Mouse (Mus musculus): ENCODE measurements around the gene Ints14. TPM values are rescaled to one million over a fixed set of nuclear protein-coding genes. Genes with fewer than 3 reads are reported as not detected.
"Not testable (repeated sequence)": the region's sequence is repeated elsewhere in the genome, so short reads cannot be mapped to it uniquely, and the experiment has no call there.

The Ints14 gene
- polyA plus RNA-seq, 1 experiment from 2014 or later: 55.8 TPM

GRCm38 (mm10) chr9:65020991-65021886 lies 60.5 kb downstream of the Ints14 start, which contains the start of gene Hacd3:
Gene Hacd3, minus strand, starts transcription at chr9:65021693.
- WGBS: under 1% methylated on average over 73 of the region's 81 CpGs
- no peaks in the 10 kb centered on the region for H3K27me3 ChIP-seq (ENCODE audit: control insufficient read depth, insufficient read depth, low read depth, low read length)
- H3K4me1 ChIP-seq (replicated peaks; ENCODE audit: control insufficient read depth, insufficient read depth, low read length): peaks cover 34% of the 10 kb centered on the region
- H3K36me3 ChIP-seq (ENCODE audit: control insufficient read depth, insufficient read depth, low read length): no peaks in the 10 kb centered on the region
- ATAC-seq (ENCODE audit: low read depth): peak; percentile 96
- H3K4me3 ChIP-seq (ENCODE audit: low read length): peak within 1 kb of the TSS; percentile 97
- peak within 1 kb of the TSS; percentile 95 for H3K9ac ChIP-seq (ENCODE audit: low read length)
- peak within 1 kb of the TSS; percentile 79 for H3K4me2 ChIP-seq (ENCODE audit: low read depth, low read length)
- H3K27ac ChIP-seq (ENCODE audit: low read length): peak within 1 kb of the TSS; percentile 70
- H3K9me3 ChIP-seq (ENCODE audit: control insufficient read depth, low read length): no peaks in the 10 kb centered on the region

DNA sequence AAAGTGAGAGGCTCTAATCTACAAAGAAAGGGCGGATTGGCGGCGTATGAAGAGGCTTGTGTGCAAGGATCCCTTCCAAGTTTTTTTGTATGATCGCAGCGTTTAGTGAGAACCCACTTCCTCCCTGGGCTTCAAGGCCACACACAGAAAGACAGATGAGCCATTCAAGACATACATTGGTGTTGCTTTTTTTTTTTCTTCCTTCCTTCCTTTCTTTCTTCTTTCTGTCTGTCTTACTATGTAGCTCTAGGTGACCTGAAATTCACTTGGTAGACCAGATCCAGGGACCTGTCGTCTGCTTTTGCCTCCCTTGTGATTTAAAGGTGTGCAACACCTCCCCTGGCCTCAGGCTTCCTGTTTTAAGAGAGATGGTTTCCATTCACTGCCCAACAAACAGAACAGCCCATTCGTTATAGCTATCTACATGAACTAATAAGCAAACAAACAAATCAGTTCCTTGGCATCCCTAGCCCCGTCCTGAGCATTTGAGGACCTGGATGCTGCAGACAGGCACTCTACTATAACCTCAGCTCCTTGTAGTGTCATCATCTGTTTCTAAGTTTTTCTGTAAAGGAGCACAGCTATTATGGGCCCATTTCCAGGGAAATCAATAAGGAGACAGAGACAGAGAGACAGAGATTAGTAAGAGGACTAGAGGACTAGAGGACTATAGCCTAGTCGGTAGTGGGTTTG lies 61.3 kb downstream of the Ints14 start:
- WGBS: 14% methylated on average over 9 of the region's 9 CpGs
- no peak for ATAC-seq (ENCODE audit: low read depth)
- Histone ChIP-seq H3K27me3 (ENCODE audit: control insufficient read depth, insufficient read depth, low read depth, low read length) (no peaks in the 10 kb centered on the region), H3K4me1 (replicated peaks; ENCODE audit: control insufficient read depth, insufficient read depth, low read length) (peaks cover 27% of the 10 kb centered on the region), H3K4me2 (ENCODE audit: low read depth, low read length) (peak overlapping the region; percentile 79), H3K9me3 (ENCODE audit: control insufficient read depth, low read length) (no peaks in the 10 kb centered on the region), H3K27ac (ENCODE audit: low read length) (peak overlapping the region; percentile 58), H3K9ac (ENCODE audit: low read length) (peak overlapping the region; percentile 95), H3K36me3 (ENCODE audit: control insufficient read depth, insufficient read depth, low read length) (no peaks in the 10 kb centered on the region), H3K4me3 (ENCODE audit: low read length) (peak overlapping the region; percentile 97)

DNA sequence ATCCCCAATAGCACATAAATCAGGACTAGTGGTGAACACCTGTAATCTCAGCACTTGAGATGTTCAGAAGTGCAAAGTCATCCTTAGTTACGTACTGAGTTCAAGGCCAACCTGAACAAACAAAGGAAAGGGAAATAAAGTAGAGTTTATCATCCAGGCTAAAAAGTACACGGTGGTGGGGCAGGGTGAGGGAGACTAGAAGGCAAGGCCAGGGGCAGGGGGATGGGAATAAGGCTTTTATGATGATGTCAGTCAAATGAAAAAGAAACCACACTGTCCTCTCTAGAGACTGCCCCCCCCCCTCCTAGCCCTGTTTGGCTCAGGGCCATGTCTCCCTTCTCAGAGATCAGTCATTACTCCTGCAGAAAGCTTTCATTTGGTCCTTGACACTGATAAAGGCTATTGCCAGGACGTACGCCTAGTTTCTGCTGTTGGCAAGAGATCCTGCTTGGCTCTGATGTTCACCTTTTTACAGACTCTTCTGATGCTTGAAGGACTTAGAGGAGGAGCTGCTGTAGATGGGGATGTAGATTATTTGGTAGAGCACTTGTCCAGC lies 62.0 kb downstream of the Ints14 start:
- ATAC-seq (ENCODE audit: low read depth): no peak
- H3K36me3 ChIP-seq (ENCODE audit: control insufficient read depth, insufficient read depth, low read length): no peaks in the 10 kb centered on the region
- H3K9me3 ChIP-seq (ENCODE audit: control insufficient read depth, low read length): no peaks in the 10 kb centered on the region
- 30% methylated on average over 4 of the region's 4 CpGs for WGBS
- H3K27me3 ChIP-seq (ENCODE audit: control insufficient read depth, insufficient read depth, low read depth, low read length): no peaks in the 10 kb centered on the region
- H3K4me1 ChIP-seq (replicated peaks; ENCODE audit: control insufficient read depth, insufficient read depth, low read length): peaks cover 26% of the 10 kb centered on the region
- H3K9ac ChIP-seq (ENCODE audit: low read length): no peak overlapping the region
- H3K4me3 ChIP-seq (ENCODE audit: low read length): no peak overlapping the region
- H3K27ac ChIP-seq (ENCODE audit: low read length): no peak overlapping the region
- H3K4me2 ChIP-seq (ENCODE audit: low read depth, low read length): no peak overlapping the region

DNA sequence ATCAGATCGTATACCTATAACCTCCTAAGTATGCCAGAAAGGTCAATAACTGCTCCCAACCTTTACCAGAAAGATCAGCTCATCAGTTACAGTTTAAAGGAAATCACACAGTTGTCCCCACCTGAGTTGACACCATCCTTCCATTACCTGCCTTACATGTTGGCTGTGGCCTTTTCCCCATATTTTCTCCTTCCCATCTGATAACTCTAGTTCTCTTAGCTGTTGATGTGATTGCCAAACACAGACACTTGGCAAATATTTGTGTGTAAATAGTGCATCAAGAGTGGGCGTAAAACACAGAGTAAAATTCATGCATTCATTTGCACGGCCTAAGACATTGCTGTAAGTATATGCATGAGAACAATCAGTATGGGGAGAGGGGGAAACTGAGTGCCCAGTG lies 62.7 kb downstream of the Ints14 start:
- ATAC-seq (ENCODE audit: low read depth): no peak
- Histone ChIP-seq H3K9me3 (ENCODE audit: control insufficient read depth, low read length) (no peaks in the 10 kb centered on the region), H3K36me3 (ENCODE audit: control insufficient read depth, insufficient read depth, low read length) (no peaks in the 10 kb centered on the region), H3K9ac (ENCODE audit: low read length) (no peak overlapping the region), H3K4me1 (replicated peaks; ENCODE audit: control insufficient read depth, insufficient read depth, low read length) (peaks cover 26% of the 10 kb centered on the region), H3K4me2 (ENCODE audit: low read depth, low read length) (no peak overlapping the region), H3K27me3 (ENCODE audit: control insufficient read depth, insufficient read depth, low read depth, low read length) (no peaks in the 10 kb centered on the region), H3K27ac (ENCODE audit: low read length) (no peak overlapping the region), H3K4me3 (ENCODE audit: low read length) (no peak overlapping the region)
- 83% methylated on average over 3 of the region's 3 CpGs for WGBS

GRCm38 (mm10) chr9:65027241-65027640 lies 66.5 kb downstream of the Ints14 start:
- ATAC-seq (ENCODE audit: low read depth): no peak
- no peak overlapping the region for H3K9ac ChIP-seq (ENCODE audit: low read length)
- peaks cover 9% of the 10 kb centered on the region for H3K4me1 ChIP-seq (replicated peaks; ENCODE audit: control insufficient read depth, insufficient read depth, low read length)
- no peaks in the 10 kb centered on the region for H3K9me3 ChIP-seq (ENCODE audit: control insufficient read depth, low read length)
- no peak overlapping the region for H3K4me2 ChIP-seq (ENCODE audit: low read depth, low read length)
- H3K4me3 ChIP-seq (ENCODE audit: low read length): no peak overlapping the region
- no peak overlapping the region for H3K27ac ChIP-seq (ENCODE audit: low read length)
- WGBS: 75% methylated on average over 7 of the region's 7 CpGs
- H3K27me3 ChIP-seq (ENCODE audit: control insufficient read depth, insufficient read depth, low read depth, low read length): no peaks in the 10 kb centered on the region
- no peaks in the 10 kb centered on the region for H3K36me3 ChIP-seq (ENCODE audit: control insufficient read depth, insufficient read depth, low read length)

GRCm38 (mm10) chr9:65028313-65028712 lies 67.6 kb downstream of the Ints14 start:
- H3K9me3 ChIP-seq (ENCODE audit: control insufficient read depth, low read length): no peaks in the 10 kb centered on the region
- H3K4me3 ChIP-seq (ENCODE audit: low read length): no peak overlapping the region
- 93% methylated on average over 5 of the region's 5 CpGs for WGBS
- H3K4me2 ChIP-seq (ENCODE audit: low read depth, low read length): no peak overlapping the region
- no peaks in the 10 kb centered on the region for H3K27me3 ChIP-seq (ENCODE audit: control insufficient read depth, insufficient read depth, low read depth, low read length)
- H3K27ac ChIP-seq (ENCODE audit: low read length): no peak overlapping the region
- no peak for ATAC-seq (ENCODE audit: low read depth)
- no peaks in the 10 kb centered on the region for H3K36me3 ChIP-seq (ENCODE audit: control insufficient read depth, insufficient read depth, low read length)
- no peak overlapping the region for H3K9ac ChIP-seq (ENCODE audit: low read length)
- H3K4me1 ChIP-seq (replicated peaks; ENCODE audit: control insufficient read depth, insufficient read depth, low read length): peaks cover 6% of the 10 kb centered on the region

DNA sequence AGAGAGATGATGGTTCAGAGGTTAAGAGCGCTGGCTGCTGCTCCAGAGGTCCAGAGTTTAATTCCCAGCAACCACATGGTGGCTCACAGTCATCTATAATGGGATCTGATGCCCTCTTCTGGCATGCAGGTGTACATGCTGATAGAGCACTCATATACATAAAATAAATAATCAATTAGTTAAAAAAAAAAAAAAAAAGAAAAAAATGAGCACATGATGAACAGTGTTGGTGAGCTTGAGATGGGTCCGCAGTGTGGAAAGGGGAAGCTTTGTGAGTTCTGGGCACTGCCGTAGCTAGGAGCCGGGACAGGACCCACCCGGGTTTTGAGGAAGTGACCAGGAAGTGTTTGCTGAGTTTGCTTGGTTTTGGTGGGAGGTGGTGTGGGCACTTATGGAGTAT lies 70.7 kb downstream of the Ints14 start:
- H3K27me3 ChIP-seq (ENCODE audit: control insufficient read depth, insufficient read depth, low read depth, low read length); H3K27ac ChIP-seq (ENCODE audit: low read length); H3K4me2 ChIP-seq (ENCODE audit: low read depth, low read length); H3K4me1 ChIP-seq (replicated peaks; ENCODE audit: control insufficient read depth, insufficient read depth, low read length); H3K36me3 ChIP-seq (ENCODE audit: control insufficient read depth, insufficient read depth, low read length); H3K9ac ChIP-seq (ENCODE audit: low read length); H3K4me3 ChIP-seq (ENCODE audit: low read length); H3K9me3 ChIP-seq (ENCODE audit: control insufficient read depth, low read length); ATAC-seq (ENCODE audit: low read depth): not testable (repeated sequence)
- WGBS: 56% methylated on average over 5 of the region's 5 CpGs

DNA sequence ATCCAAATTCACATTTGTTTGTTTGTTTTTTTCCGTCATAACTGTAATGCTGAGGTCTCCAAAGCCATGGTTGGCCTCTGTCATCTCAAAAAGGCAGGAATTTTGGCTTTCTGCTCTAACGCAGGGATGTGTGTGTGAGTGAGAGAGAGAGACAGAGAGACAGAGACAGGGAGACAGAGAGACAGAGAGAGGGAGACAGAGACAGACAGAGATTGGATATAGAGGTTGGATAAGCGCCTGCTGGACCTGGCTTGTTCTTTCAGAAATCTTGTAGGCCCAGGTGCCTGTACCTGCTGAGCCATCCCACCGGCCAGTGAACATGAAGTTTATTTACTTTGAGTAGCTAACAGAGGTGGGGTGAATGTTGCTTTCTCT lies 71.2 kb downstream of the Ints14 start:
- peaks cover 9% of the 10 kb centered on the region for H3K4me1 ChIP-seq (replicated peaks; ENCODE audit: control insufficient read depth, insufficient read depth, low read length)
- H3K36me3 ChIP-seq (ENCODE audit: control insufficient read depth, insufficient read depth, low read length): no peaks in the 10 kb centered on the region
- no peaks in the 10 kb centered on the region for H3K9me3 ChIP-seq (ENCODE audit: control insufficient read depth, low read length)
- H3K27ac ChIP-seq (ENCODE audit: low read length): no peak overlapping the region
- 24% methylated on average over 4 of the region's 4 CpGs for WGBS
- H3K4me2 ChIP-seq (ENCODE audit: low read depth, low read length): peak overlapping the region; percentile 49
- H3K4me3 ChIP-seq (ENCODE audit: low read length): peak overlapping the region; percentile 93
- H3K27me3 ChIP-seq (ENCODE audit: control insufficient read depth, insufficient read depth, low read depth, low read length): no peaks in the 10 kb centered on the region
- H3K9ac ChIP-seq (ENCODE audit: low read length): peak overlapping the region; percentile 54
- ATAC-seq (ENCODE audit: low read depth): no peak

Measured in lung, embryonic 16.5 days (tissue).